Mouse (Mus musculus): ENCODE results near the gene Atp5h. TPM values are rescaled to one million over a fixed set of nuclear protein-coding genes. Genes with fewer than 3 reads are reported as not detected.
"Not testable (repeated sequence)": the region's sequence is repeated elsewhere in the genome, so short reads cannot be mapped to it uniquely, and the experiment has no call there.

Gene Atp5h
- polyA plus RNA-seq, 1 experiment from 2014 or later = 819 TPM

GRCm38 (mm10) chr11:115455619-115456018 lies 35.9 kb upstream of the Atp5h start:
- Histone ChIP-seq H3K36me3 (ENCODE audit: control insufficient read depth, insufficient read depth, low read length) (no peaks in the 10 kb centered on the region), H3K27me3 (ENCODE audit: control insufficient read depth, insufficient read depth, low read depth, low read length) (no peaks in the 10 kb centered on the region), H3K4me2 (ENCODE audit: low read length) (no peak overlapping the region), H3K4me3 (ENCODE audit: low read depth, low read length) (no peak overlapping the region), H3K9me3 (replicated peaks; ENCODE audit: control insufficient read depth, low read length, poor library complexity, severe bottlenecking) (no peaks in the 10 kb centered on the region), H3K27ac (ENCODE audit: low read length) (no peak overlapping the region), H3K4me1 (ENCODE audit: control insufficient read depth, insufficient read depth, low read length) (no peaks in the 10 kb centered on the region), H3K9ac (ENCODE audit: low read depth, low read length) (no peak overlapping the region)
- WGBS = 86% methylated on average over 15 of the region's 15 CpGs
- ATAC-seq = no peak

- not testable (repeated sequence) for H3K27ac ChIP-seq (ENCODE audit: low read length); H3K9ac ChIP-seq (ENCODE audit: low read depth, low read length); H3K9me3 ChIP-seq (replicated peaks; ENCODE audit: control insufficient read depth, low read length, poor library complexity, severe bottlenecking); ATAC-seq; H3K4me1 ChIP-seq (ENCODE audit: control insufficient read depth, insufficient read depth, low read length); H3K27me3 ChIP-seq (ENCODE audit: control insufficient read depth, insufficient read depth, low read depth, low read length); H3K4me2 ChIP-seq (ENCODE audit: low read length); H3K4me3 ChIP-seq (ENCODE audit: low read depth, low read length); H3K36me3 ChIP-seq (ENCODE audit: control insufficient read depth, insufficient read depth, low read length)
- 86% methylated on average over 6 of the region's 6 CpGs for WGBS
These were observed 35.1 kb upstream of the Atp5h start for GRCm38 (mm10) chr11:115454822-115455221.

GRCm38 (mm10) chr11:115453306-115453705 lies 33.5 kb upstream of the Atp5h start:
- ATAC-seq = no peak

GRCm38 (mm10) chr11:115452281-115452860 lies 32.6 kb upstream of the Atp5h start:
- H3K9ac ChIP-seq (ENCODE audit: low read depth, low read length) = no peak overlapping the region
- H3K27ac ChIP-seq (ENCODE audit: low read length) = no peak overlapping the region
- no peak overlapping the region for H3K4me3 ChIP-seq (ENCODE audit: low read depth, low read length)
- no peaks in the 10 kb centered on the region for H3K27me3 ChIP-seq (ENCODE audit: control insufficient read depth, insufficient read depth, low read depth, low read length)
- no peaks in the 10 kb centered on the region for H3K9me3 ChIP-seq (replicated peaks; ENCODE audit: control insufficient read depth, low read length, poor library complexity, severe bottlenecking)
- no peak overlapping the region for H3K4me2 ChIP-seq (ENCODE audit: low read length)
- 76% methylated on average over 7 of the region's 7 CpGs for WGBS
- no peaks in the 10 kb centered on the region for H3K36me3 ChIP-seq (ENCODE audit: control insufficient read depth, insufficient read depth, low read length)
- H3K4me1 ChIP-seq (ENCODE audit: control insufficient read depth, insufficient read depth, low read length) = no peaks in the 10 kb centered on the region
- ATAC-seq = no peak

More at GRCm38 (mm10) chr11:115453306-115453705, 33.5 kb upstream of the Atp5h start:
- WGBS = 62% methylated on average over 4 of the region's 4 CpGs
- no peaks in the 10 kb centered on the region for H3K9me3 ChIP-seq (replicated peaks; ENCODE audit: control insufficient read depth, low read length, poor library complexity, severe bottlenecking)
- no peaks in the 10 kb centered on the region for H3K27me3 ChIP-seq (ENCODE audit: control insufficient read depth, insufficient read depth, low read depth, low read length)
- H3K36me3 ChIP-seq (ENCODE audit: control insufficient read depth, insufficient read depth, low read length) = no peaks in the 10 kb centered on the region
- H3K9ac ChIP-seq (ENCODE audit: low read depth, low read length) = no peak overlapping the region
- H3K4me1 ChIP-seq (ENCODE audit: control insufficient read depth, insufficient read depth, low read length) = no peaks in the 10 kb centered on the region
- no peak overlapping the region for H3K27ac ChIP-seq (ENCODE audit: low read length)
- H3K4me3 ChIP-seq (ENCODE audit: low read depth, low read length) = no peak overlapping the region
- no peak overlapping the region for H3K4me2 ChIP-seq (ENCODE audit: low read length)

- ATAC-seq = no peak
- Histone ChIP-seq H3K9me3 (replicated peaks; ENCODE audit: control insufficient read depth, low read length, poor library complexity, severe bottlenecking) (no peaks in the 10 kb centered on the region), H3K4me3 (ENCODE audit: low read depth, low read length) (no peak overlapping the region), H3K9ac (ENCODE audit: low read depth, low read length) (no peak overlapping the region), H3K36me3 (ENCODE audit: control insufficient read depth, insufficient read depth, low read length) (no peaks in the 10 kb centered on the region), H3K27me3 (ENCODE audit: control insufficient read depth, insufficient read depth, low read depth, low read length) (no peaks in the 10 kb centered on the region), H3K4me2 (ENCODE audit: low read length) (no peak overlapping the region), H3K4me1 (ENCODE audit: control insufficient read depth, insufficient read depth, low read length) (no peaks in the 10 kb centered on the region), H3K27ac (ENCODE audit: low read length) (no peak overlapping the region)
- 86% methylated on average over 8 of the region's 8 CpGs for WGBS
These were observed 32.0 kb upstream of the Atp5h start for GRCm38 (mm10) chr11:115451781-115452241.

- WGBS = 90% methylated on average over 7 of the region's 7 CpGs
- H3K9ac ChIP-seq (ENCODE audit: low read depth, low read length) = no peak overlapping the region
- H3K4me2 ChIP-seq (ENCODE audit: low read length) = no peak overlapping the region
- no peaks in the 10 kb centered on the region for H3K4me1 ChIP-seq (ENCODE audit: control insufficient read depth, insufficient read depth, low read length)
- ATAC-seq = no peak
- no peak overlapping the region for H3K4me3 ChIP-seq (ENCODE audit: low read depth, low read length)
- H3K9me3 ChIP-seq (replicated peaks; ENCODE audit: control insufficient read depth, low read length, poor library complexity, severe bottlenecking) = no peaks in the 10 kb centered on the region
- no peaks in the 10 kb centered on the region for H3K36me3 ChIP-seq (ENCODE audit: control insufficient read depth, insufficient read depth, low read length)
- H3K27ac ChIP-seq (ENCODE audit: low read length) = no peak overlapping the region
- no peaks in the 10 kb centered on the region for H3K27me3 ChIP-seq (ENCODE audit: control insufficient read depth, insufficient read depth, low read depth, low read length)
These were observed 30.4 kb upstream of the Atp5h start for GRCm38 (mm10) chr11:115450176-115450575.

- no peaks in the 10 kb centered on the region for H3K27me3 ChIP-seq (ENCODE audit: control insufficient read depth, insufficient read depth, low read depth, low read length)
- 67% methylated on average over 7 of the region's 7 CpGs for WGBS
- no peaks in the 10 kb centered on the region for H3K4me1 ChIP-seq (ENCODE audit: control insufficient read depth, insufficient read depth, low read length)
- no peaks in the 10 kb centered on the region for H3K36me3 ChIP-seq (ENCODE audit: control insufficient read depth, insufficient read depth, low read length)
- no peak overlapping the region for H3K4me3 ChIP-seq (ENCODE audit: low read depth, low read length)
- no peak overlapping the region for H3K4me2 ChIP-seq (ENCODE audit: low read length)
- no peak overlapping the region for H3K27ac ChIP-seq (ENCODE audit: low read length)
- no peaks in the 10 kb centered on the region for H3K9me3 ChIP-seq (replicated peaks; ENCODE audit: control insufficient read depth, low read length, poor library complexity, severe bottlenecking)
- H3K9ac ChIP-seq (ENCODE audit: low read depth, low read length) = no peak overlapping the region
- ATAC-seq = no peak
These were observed 29.2 kb upstream of the Atp5h start for GRCm38 (mm10) chr11:115448998-115449397.

- no peaks in the 10 kb centered on the region for H3K9me3 ChIP-seq (replicated peaks; ENCODE audit: control insufficient read depth, low read length, poor library complexity, severe bottlenecking)
- no peak for ATAC-seq
- 84% methylated on average over 16 of the region's 16 CpGs for WGBS
These were observed 28.3 kb upstream of the Atp5h start for GRCm38 (mm10) chr11:115448075-115448474.

GRCm38 (mm10) chr11:115447321-115447885 lies 27.6 kb upstream of the Atp5h start:
- Histone ChIP-seq H3K36me3 (ENCODE audit: control insufficient read depth, insufficient read depth, low read length) (no peaks in the 10 kb centered on the region), H3K4me3 (ENCODE audit: low read depth, low read length) (no peak overlapping the region), H3K4me2 (ENCODE audit: low read length) (no peak overlapping the region), H3K9ac (ENCODE audit: low read depth, low read length) (no peak overlapping the region), H3K27ac (ENCODE audit: low read length) (no peak overlapping the region), H3K4me1 (ENCODE audit: control insufficient read depth, insufficient read depth, low read length) (no peaks in the 10 kb centered on the region), H3K27me3 (ENCODE audit: control insufficient read depth, insufficient read depth, low read depth, low read length) (no peaks in the 10 kb centered on the region), H3K9me3 (replicated peaks; ENCODE audit: control insufficient read depth, low read length, poor library complexity, severe bottlenecking) (no peaks in the 10 kb centered on the region)
- no peak for ATAC-seq
- 83% methylated on average over 11 of the region's 11 CpGs for WGBS

More at GRCm38 (mm10) chr11:115448075-115448474, 28.3 kb upstream of the Atp5h start:
- H3K27me3 ChIP-seq (ENCODE audit: control insufficient read depth, insufficient read depth, low read depth, low read length) = no peaks in the 10 kb centered on the region
- H3K4me2 ChIP-seq (ENCODE audit: low read length) = no peak overlapping the region
- no peaks in the 10 kb centered on the region for H3K36me3 ChIP-seq (ENCODE audit: control insufficient read depth, insufficient read depth, low read length)
- H3K4me3 ChIP-seq (ENCODE audit: low read depth, low read length) = no peak overlapping the region
- no peak overlapping the region for H3K9ac ChIP-seq (ENCODE audit: low read depth, low read length)
- no peak overlapping the region for H3K27ac ChIP-seq (ENCODE audit: low read length)
- no peaks in the 10 kb centered on the region for H3K4me1 ChIP-seq (ENCODE audit: control insufficient read depth, insufficient read depth, low read length)

All from midbrain, embryonic 16.5 days (tissue).